Mouse (Mus musculus) kidney, adult 2 months (tissue): ENCODE data around the gene B430306N03Rik. TPM values are rescaled to one million over a fixed set of nuclear protein-coding genes. Genes with fewer than 3 reads are reported as not detected.

Experiments
- DNase-seq: peaks from one replicate; pipeline ENCODE4 v3.0.0; 2021
- H3K27ac ChIP-seq: fragments of 200-500 bp; 2 replicates; pipeline ENCODE4 v1.5.1; 2012; ENCODE audit warnings: low read depth, low read length, control low read depth, inconsistent platforms; ENCODE audit not compliant: insufficient read depth
- H3K27me3 ChIP-seq: fragments of 200-500 bp; replicated peaks from 2 replicates; pipeline ENCODE4 v1.6.1; 2012; ENCODE audit warnings: mild to moderate bottlenecking, moderate library complexity, low read length, inconsistent platforms; ENCODE audit not compliant: control insufficient read depth, insufficient read depth
- H3K36me3 ChIP-seq: fragments of 200-500 bp; 2 replicates; pipeline ENCODE4 v1.6.1; 2012; ENCODE audit warnings: mild to moderate bottlenecking, moderate library complexity, low read length, inconsistent platforms; ENCODE audit not compliant: control insufficient read depth, insufficient read depth
- H3K4me1 ChIP-seq: fragments of 200-500 bp; 2 replicates; pipeline ENCODE4 v1.6.1; 2011; ENCODE audit warnings: low read length; ENCODE audit not compliant: control insufficient read depth, insufficient read depth
- H3K4me3 ChIP-seq: fragments of 200-500 bp; 2 replicates; pipeline ENCODE4 v1.5.1; 2011; ENCODE audit warnings: mild to moderate bottlenecking, low read depth, low read length, control low read depth; ENCODE audit not compliant: insufficient read depth
- CTCF ChIP-seq: fragments of 200-500 bp; conservative IDR thresholded peaks from 2 replicates; pipeline ENCODE4 v1.5.1; 2011; ENCODE audit warnings: low read depth, mild to moderate bottlenecking, control low read depth, low read length, moderate library complexity, mixed read lengths; ENCODE audit not compliant: insufficient read depth, insufficient read length
- POLR2A ChIP-seq: fragments of 200-500 bp; IDR thresholded peaks from one replicate; pipeline ENCODE4 v1.6.1; 2011; ENCODE audit warnings: low read depth, low read length, control low read depth
- WGBS: fragments of 180-500 bp; shearing (Covaris S2); methylation state at CpG from one replicate; pipeline ENCODE4 v1.1.7; 2018; 5-methylcytosine and 5-hydroxymethylcytosine counted together
- polyA plus RNA-seq: library from polyadenylated mRNA; depleted of rRNA; stranded (reverse); fragments of >200 nt; gene quantifications from 2 replicates; pipeline ENCODE4 v1.2.3, GENCODE M21; 2012

B430306N03Rik gene
- polyA plus RNA-seq, 1 experiment: 0.45 TPM

DNA sequence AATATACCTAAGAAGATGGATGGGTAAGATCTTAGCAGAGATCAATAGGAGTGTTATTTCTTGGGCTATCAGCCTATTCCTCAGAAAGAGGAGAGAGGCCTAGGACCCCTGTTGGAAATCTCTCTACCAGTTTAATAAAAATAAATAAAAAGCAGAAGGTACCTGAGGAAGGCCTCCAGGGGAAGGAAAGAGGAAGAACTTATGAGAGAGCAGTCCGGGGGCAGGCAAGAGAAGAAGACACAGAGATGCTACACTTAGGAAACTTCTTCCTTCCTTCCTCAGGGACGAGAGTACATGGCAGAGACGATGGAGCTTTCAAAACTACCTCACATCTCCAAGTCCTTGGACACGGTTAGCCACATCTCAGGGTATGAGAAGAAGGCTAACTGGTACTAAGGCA lies 41.8 kb upstream of the B430306N03Rik start:
- DNase-seq: no peak
- no peak overlapping the region for H3K4me3 ChIP-seq
- TF ChIP-seq POLR2A (no peak), CTCF (no peak)
- H3K4me1 ChIP-seq: no peaks in the 10 kb centered on the region
- no peaks in the 10 kb centered on the region for H3K36me3 ChIP-seq
- no peak overlapping the region for H3K27ac ChIP-seq
- 73% methylated on average over 4 of the region's 4 CpGs for WGBS
- no peaks in the 10 kb centered on the region for H3K27me3 ChIP-seq

DNA sequence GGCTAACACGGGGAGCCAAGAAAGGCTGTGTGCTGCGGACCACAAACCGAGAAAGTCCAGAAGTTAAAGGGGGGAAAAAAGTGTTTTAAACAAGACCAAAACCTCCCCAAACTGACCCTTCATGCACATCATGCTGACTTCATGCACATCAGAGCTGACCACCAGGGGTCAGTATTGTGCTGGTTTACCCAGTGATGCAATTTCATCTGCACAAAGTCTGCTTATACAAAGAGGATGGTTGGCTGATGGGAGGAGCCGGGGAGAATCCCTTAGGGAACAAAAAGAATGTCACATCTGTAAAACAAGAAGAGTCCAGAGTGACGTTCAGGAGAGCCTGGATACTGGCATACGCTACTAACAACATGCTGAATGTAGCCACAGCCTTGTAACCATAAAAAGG lies 41.1 kb upstream of the B430306N03Rik start:
- TF ChIP-seq POLR2A: no peak
- peak; percentile 85 for TF ChIP-seq CTCF
- no peaks in the 10 kb centered on the region for H3K36me3 ChIP-seq
- H3K4me1 ChIP-seq: no peaks in the 10 kb centered on the region
- no peak overlapping the region for H3K4me3 ChIP-seq
- no peak overlapping the region for H3K27ac ChIP-seq
- WGBS: 33% methylated on average over 6 of the region's 6 CpGs
- peak; percentile 80 for DNase-seq
- no peaks in the 10 kb centered on the region for H3K27me3 ChIP-seq

DNA sequence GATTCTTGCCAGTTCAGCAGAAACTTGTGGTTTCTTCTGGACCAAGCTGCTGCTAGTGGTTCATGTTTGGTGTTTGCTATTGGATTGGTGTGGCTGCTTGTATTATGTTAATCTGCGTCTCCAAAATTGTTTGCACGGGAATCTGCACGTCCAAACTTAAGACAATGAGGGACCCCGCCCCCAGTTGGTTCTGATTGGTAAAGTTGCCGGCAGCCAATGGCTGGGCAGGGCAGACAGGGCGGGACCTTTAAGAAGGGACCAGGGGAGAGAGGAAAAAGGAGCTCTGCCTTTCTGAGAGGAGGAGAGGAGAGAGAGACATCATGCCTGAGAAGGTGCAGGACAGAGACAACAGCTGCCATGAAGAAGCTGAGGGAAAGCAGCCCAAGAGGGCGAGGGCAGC lies 40.2 kb upstream of the B430306N03Rik start:
- 59% methylated on average over 7 of the region's 7 CpGs for WGBS
- H3K4me3 ChIP-seq: no peak overlapping the region

DNA sequence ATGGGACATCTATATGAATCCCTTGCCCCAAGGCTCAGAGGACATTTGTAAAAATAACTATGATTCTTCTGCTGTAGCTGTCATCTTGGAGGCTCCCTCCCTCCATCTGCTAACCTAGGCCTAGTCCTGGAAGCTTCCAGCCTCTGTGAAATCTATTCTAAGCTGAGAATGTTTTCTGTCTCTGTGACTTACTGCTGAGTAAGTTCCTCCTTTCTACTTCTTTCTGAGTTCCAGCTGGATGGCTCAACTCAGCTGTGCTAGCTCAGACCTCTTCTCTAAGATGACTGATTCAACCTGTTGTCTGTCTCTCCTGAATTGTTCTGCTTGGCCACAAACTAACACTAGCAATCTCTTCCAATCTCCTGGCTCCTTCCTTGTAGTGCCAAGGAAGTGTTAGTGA lies 37.6 kb upstream of the B430306N03Rik start:
- TF ChIP-seq POLR2A (no peak), CTCF (no peak)
- Histone ChIP-seq H3K4me1 (no peaks in the 10 kb centered on the region), H3K36me3 (no peaks in the 10 kb centered on the region), H3K27me3 (no peaks in the 10 kb centered on the region), H3K27ac (no peak overlapping the region), H3K4me3 (no peak overlapping the region)
- no peak for DNase-seq

More for the DNA sequence above, 40.2 kb upstream of the B430306N03Rik start:
- no peak for DNase-seq
- H3K27ac ChIP-seq: no peak overlapping the region
- TF ChIP-seq CTCF (no peak), POLR2A (no peak)
- no peaks in the 10 kb centered on the region for H3K27me3 ChIP-seq
- H3K4me1 ChIP-seq: no peaks in the 10 kb centered on the region
- no peaks in the 10 kb centered on the region for H3K36me3 ChIP-seq

DNA sequence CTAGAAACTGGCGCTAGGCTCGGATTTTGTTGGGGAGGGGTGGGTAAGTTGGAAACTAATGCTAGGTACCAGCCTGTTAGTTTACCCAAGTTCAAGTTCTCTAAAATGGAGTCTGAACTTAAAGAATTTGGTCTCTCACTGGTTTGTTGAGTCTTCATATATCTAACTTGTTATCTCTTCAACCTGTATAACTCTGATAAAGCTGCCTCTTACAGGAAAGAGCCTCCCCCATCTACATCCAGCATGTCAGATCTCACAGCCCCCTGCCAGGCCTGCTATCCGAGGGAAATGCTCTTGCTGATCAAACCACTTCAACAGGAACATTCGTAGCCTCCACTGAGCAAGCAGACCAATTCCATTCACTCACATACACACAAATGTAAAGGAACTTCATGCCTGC lies 36.9 kb upstream of the B430306N03Rik start:
- WGBS: 90% methylated on average over 4 of the region's 4 CpGs
- Histone ChIP-seq H3K36me3 (no peaks in the 10 kb centered on the region), H3K27me3 (no peaks in the 10 kb centered on the region), H3K4me3 (no peak overlapping the region), H3K4me1 (no peaks in the 10 kb centered on the region), H3K27ac (no peak overlapping the region)
- no peak for TF ChIP-seq POLR2A
- no peak for TF ChIP-seq CTCF
- no peak for DNase-seq

DNA sequence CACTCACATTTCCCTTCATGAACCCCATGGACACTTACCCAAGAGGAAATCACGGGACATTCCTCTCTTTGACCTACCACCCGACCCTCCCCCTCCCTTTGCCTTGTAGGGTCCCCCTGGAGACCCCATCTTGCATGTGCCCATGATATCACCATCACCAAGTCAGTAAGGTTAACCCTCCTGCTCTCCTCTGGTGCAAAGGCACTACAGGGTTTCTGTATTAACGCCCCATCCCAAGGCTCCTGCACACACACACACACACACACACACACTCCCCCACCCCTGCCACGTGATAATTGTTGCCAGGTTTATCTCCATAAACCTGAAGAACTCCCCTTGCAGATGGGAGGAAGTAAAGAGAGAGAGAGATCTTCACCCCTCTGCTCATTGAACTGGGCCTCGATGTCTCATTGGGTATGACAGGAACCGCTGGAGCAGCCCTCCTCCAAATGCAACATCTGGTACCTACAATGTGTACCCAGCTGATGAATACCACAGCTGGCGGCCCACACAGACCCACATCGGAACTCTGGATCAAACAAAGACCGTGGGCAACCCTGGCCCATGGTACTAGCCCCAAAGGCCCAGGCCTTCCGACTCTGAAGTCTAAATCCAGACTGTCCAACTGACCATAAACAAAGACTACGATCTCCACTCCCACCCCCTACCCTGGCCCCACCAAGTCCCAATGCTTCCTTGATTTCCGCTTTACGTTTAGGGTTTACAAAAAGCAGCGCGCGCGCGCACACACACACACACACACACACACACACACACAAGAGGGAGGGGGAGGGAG lies 34.8 kb upstream of the B430306N03Rik start:
- Histone ChIP-seq H3K4me3 (no peak overlapping the region), H3K27ac (no peak overlapping the region), H3K27me3 (no peaks in the 10 kb centered on the region), H3K4me1 (no peaks in the 10 kb centered on the region), H3K36me3 (no peaks in the 10 kb centered on the region)
- DNase-seq: no peak
- WGBS: 41% methylated on average over 18 of the region's 18 CpGs
- TF ChIP-seq POLR2A (no peak), CTCF (no peak)

DNA sequence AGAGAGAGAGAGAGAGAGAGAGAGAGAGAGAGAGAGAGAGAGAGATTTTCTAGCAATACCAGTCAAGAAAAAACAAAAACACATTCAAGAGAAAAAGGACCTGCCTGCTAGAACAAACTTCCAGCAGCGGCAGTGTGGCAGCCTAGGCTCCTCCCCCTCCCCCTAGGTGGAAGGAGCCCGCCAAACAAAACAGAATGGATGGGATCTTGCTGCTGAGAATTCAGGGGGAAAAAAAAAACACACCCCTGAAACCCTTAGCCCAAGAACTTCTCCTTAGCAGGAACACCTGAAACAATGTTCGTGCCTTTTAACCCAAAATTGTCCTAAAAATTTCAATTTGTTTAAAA lies 34.2 kb upstream of the B430306N03Rik start:
- H3K36me3 ChIP-seq: no peaks in the 10 kb centered on the region
- 17% methylated on average over 3 of the region's 3 CpGs for WGBS
- H3K4me3 ChIP-seq: no peak overlapping the region
- DNase-seq: no peak
- H3K4me1 ChIP-seq: no peaks in the 10 kb centered on the region
- no peak overlapping the region for H3K27ac ChIP-seq
- TF ChIP-seq CTCF (no peak), POLR2A (no peak)
- H3K27me3 ChIP-seq: no peaks in the 10 kb centered on the region

DNA sequence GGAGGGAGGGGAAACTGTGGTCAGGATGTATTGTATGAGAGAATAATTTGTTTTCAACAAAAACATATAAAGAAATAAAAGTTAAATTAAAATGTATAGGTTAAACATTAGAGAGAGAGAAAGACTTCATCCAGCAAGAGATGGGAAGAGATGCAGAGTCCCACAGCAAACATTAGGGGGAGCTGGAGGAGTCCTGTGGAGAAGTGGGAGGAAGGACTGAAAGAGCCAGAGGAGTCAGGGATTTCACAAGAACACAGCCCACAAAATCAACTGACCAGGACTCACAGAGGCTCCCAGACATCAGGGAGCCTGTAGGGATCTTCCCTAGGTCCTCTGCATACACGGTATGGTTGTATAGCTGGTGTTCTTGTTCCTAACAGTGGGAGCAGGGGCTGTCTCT lies 29.2 kb upstream of the B430306N03Rik start:
- Histone ChIP-seq H3K4me1 (no peaks in the 10 kb centered on the region), H3K27me3 (no peaks in the 10 kb centered on the region), H3K27ac (no peak overlapping the region), H3K36me3 (no peaks in the 10 kb centered on the region), H3K4me3 (no peak overlapping the region)
- 55% methylated on average over 1 of the region's 1 CpGs for WGBS
- TF ChIP-seq POLR2A (no peak), CTCF (peak; percentile 23; the same call in 1 of the 2 replicates)
- no peak for DNase-seq
